11 mouse cellular contexts compared by ENCODE assay signal in genomic region chr10:6685308-6686080, GRCm38 (mm10).
A peak's percentile ranks its signal among the peaks of the same experiment; 100 is the strongest.
DNase-seq lines count a peak whose midpoint lies in the region; ATAC-seq and TF ChIP-seq lines count a peak whose summit lies in the region.
"Had no signal": no experiment of that assay in that cellular context is flagged by ENCODE, and none has a peak within 500 bp of the region (broad histone marks: within the 10 kb centered on the region; RNA-seq: fewer than 3 reads in every experiment).

No protein-coding gene starts in this region.

- H3K27ac ChIP-seq in forebrain, embryonic 15.5 days (replicated peaks), result no peak overlapping the region
- H3K27ac ChIP-seq in forebrain, embryonic 11.5 days (ENCODE audit: low read depth, low read length), result no peak overlapping the region
- H3K27ac ChIP-seq in midbrain, embryonic 14.5 days (replicated peaks; ENCODE audit: low read depth, low read length), result no peak overlapping the region
- no peak overlapping the region for H3K27ac ChIP-seq in midbrain, embryonic 10.5 days (replicated peaks)
- no peak overlapping the region for H3K27ac ChIP-seq in left cerebral cortex, adult 2 months
- H3K27ac ChIP-seq: liver, embryonic 15.5 days; midbrain, embryonic 12.5 days had no signal

- 0 out of 2 replicates have a peak, but pooled peaks have one; percentile 32 for ATAC-seq in forebrain, embryonic 15.5 days (replicated peaks)
- ATAC-seq in forebrain, embryonic 11.5 days (replicated peaks; ENCODE audit: low FRiP score), result no peak
- ATAC-seq in midbrain, embryonic 14.5 days (ENCODE audit: low FRiP score, low TSS enrichment), result peak; percentile 57; the same call in 1 of the 2 replicates
- ATAC-seq: CD4-positive, CD25-positive, alpha-beta regulatory T cell, adult 4 months had no signal

- 68% methylated on average over 11 of the region's 11 CpGs for WGBS in forebrain, embryonic 15.5 days
- WGBS in forebrain, embryonic 11.5 days, result 84% methylated on average over 11 of the region's 11 CpGs
- 78% methylated on average over 11 of the region's 11 CpGs for WGBS in midbrain, embryonic 14.5 days
- 81% methylated on average over 11 of the region's 11 CpGs for WGBS in midbrain, embryonic 10.5 days

- intact Hi-C loops in left cerebral cortex, adult 2 months (cut with DNase I), result no loop called here

- H3K4me1 ChIP-seq in forebrain, embryonic 15.5 days, result no peaks in the 10 kb centered on the region
- no peaks in the 10 kb centered on the region for H3K4me1 ChIP-seq in forebrain, embryonic 11.5 days (replicated peaks; ENCODE audit: control insufficient read depth, insufficient read depth, low read length)
- no peaks in the 10 kb centered on the region for H3K4me1 ChIP-seq in midbrain, embryonic 14.5 days (ENCODE audit: control insufficient read depth, insufficient read depth, low read length)
- no peaks in the 10 kb centered on the region for H3K4me1 ChIP-seq in midbrain, embryonic 10.5 days
- H3K4me1 ChIP-seq: liver, embryonic 15.5 days; midbrain, embryonic 12.5 days had no signal

- H3K27me3 ChIP-seq in forebrain, embryonic 15.5 days, result no peaks in the 10 kb centered on the region
- H3K27me3 ChIP-seq in forebrain, embryonic 11.5 days (ENCODE audit: control insufficient read depth, insufficient read depth, low read length), result no peaks in the 10 kb centered on the region
- no peaks in the 10 kb centered on the region for H3K27me3 ChIP-seq in midbrain, embryonic 14.5 days (ENCODE audit: control insufficient read depth, insufficient read depth, low read length)
- no peaks in the 10 kb centered on the region for H3K27me3 ChIP-seq in midbrain, embryonic 10.5 days (ENCODE audit: low read depth, poor library complexity, severe bottlenecking)
- H3K27me3 ChIP-seq: liver, embryonic 15.5 days; midbrain, embryonic 12.5 days had no signal

- no peaks in the 10 kb centered on the region for H3K36me3 ChIP-seq in forebrain, embryonic 15.5 days
- no peaks in the 10 kb centered on the region for H3K36me3 ChIP-seq in forebrain, embryonic 11.5 days (ENCODE audit: control insufficient read depth, insufficient read depth, low read length)
- H3K36me3 ChIP-seq in midbrain, embryonic 14.5 days (ENCODE audit: control insufficient read depth, insufficient read depth, low read length), result no peaks in the 10 kb centered on the region
- H3K36me3 ChIP-seq in midbrain, embryonic 10.5 days, result no peaks in the 10 kb centered on the region
- H3K36me3 ChIP-seq: liver, embryonic 15.5 days; midbrain, embryonic 12.5 days had no signal

- H3K9me3 ChIP-seq in forebrain, embryonic 15.5 days, result no peaks in the 10 kb centered on the region
- H3K9me3 ChIP-seq in forebrain, embryonic 11.5 days (ENCODE audit: control insufficient read depth, low read length), result no peaks in the 10 kb centered on the region
- no peaks in the 10 kb centered on the region for H3K9me3 ChIP-seq in midbrain, embryonic 14.5 days (ENCODE audit: control insufficient read depth, low read length)
- no peaks in the 10 kb centered on the region for H3K9me3 ChIP-seq in midbrain, embryonic 10.5 days (replicated peaks)
- H3K9me3 ChIP-seq: liver, embryonic 15.5 days; midbrain, embryonic 12.5 days had no signal

- DNase-seq in forebrain, embryonic 11.5 days (ENCODE audit: low spot score), result no peak
- peak; percentile 23 for DNase-seq in midbrain, embryonic 14.5 days
- no peak for DNase-seq in midbrain, embryonic 10.5 days (ENCODE audit: low spot score)
- DNase-seq in left cerebral cortex, adult 2 months (ENCODE audit: extremely low spot score in 1 of 2, low spot score in 2 of 2), result peak; percentile 11
- DNase-seq in right cerebral cortex, postnatal 36 days (ENCODE audit: low spot score in 2 of 2), result peak; percentile 2 to 4
- DNase-seq in spleen, postnatal 10 days (ENCODE audit: low spot score in 2 of 2), result no peak
- no peak for DNase-seq in retina, embryonic 14.5 days (ENCODE audit: low spot score)

- no peak overlapping the region for H3K9ac ChIP-seq in forebrain, embryonic 15.5 days (replicated peaks)
- no peak overlapping the region for H3K9ac ChIP-seq in forebrain, embryonic 11.5 days (ENCODE audit: low read length)
- H3K9ac ChIP-seq in midbrain, embryonic 14.5 days (replicated peaks; ENCODE audit: low read length), result no peak overlapping the region
- H3K9ac ChIP-seq: liver, embryonic 15.5 days; midbrain, embryonic 12.5 days had no signal

- H3K4me3 ChIP-seq in forebrain, embryonic 15.5 days, result no peak overlapping the region
- no peak overlapping the region for H3K4me3 ChIP-seq in forebrain, embryonic 11.5 days (ENCODE audit: low read depth, low read length)
- H3K4me3 ChIP-seq in midbrain, embryonic 14.5 days (replicated peaks; ENCODE audit: low read depth, low read length), result no peak overlapping the region
- H3K4me3 ChIP-seq in midbrain, embryonic 10.5 days, result no peak overlapping the region
- H3K4me3 ChIP-seq in left cerebral cortex, adult 2 months, result no peak overlapping the region
- H3K4me3 ChIP-seq: liver, embryonic 15.5 days; midbrain, embryonic 12.5 days had no signal

- TF ChIP-seq CTCF in left cerebral cortex, adult 2 months (IDR thresholded peaks at IDR 0.05), result no peak

- H3K4me2 ChIP-seq in forebrain, embryonic 15.5 days (replicated peaks), result no peak overlapping the region
- H3K4me2 ChIP-seq in forebrain, embryonic 11.5 days (ENCODE audit: low read depth, low read length, severe bottlenecking), result no peak overlapping the region
- no peak overlapping the region for H3K4me2 ChIP-seq in midbrain, embryonic 14.5 days (ENCODE audit: low read length)
- H3K4me2 ChIP-seq: liver, embryonic 15.5 days; midbrain, embryonic 12.5 days had no signal

Comparison
In these comparisons a context has a peak if more than half of its experiments do, and no peak if none do; other contexts are left out.
1. DNase-seq: peak in midbrain, embryonic 14.5 days (single experiment), left cerebral cortex, adult 2 months (2 of 2) and right cerebral cortex, postnatal 36 days (2 of 2); none in forebrain, embryonic 11.5 days (single experiment), midbrain, embryonic 10.5 days (single experiment), spleen, postnatal 10 days (0 of 2) and retina, embryonic 14.5 days (single experiment).